Mouse (Mus musculus): ENCODE data around the gene Tgds.
"Not testable (repeated sequence)": the region's sequence is repeated elsewhere in the genome, so short reads cannot be mapped to it uniquely, and the experiment has no call there.

The Tgds gene

GRCm38 (mm10) chr14:118131931-118132641 is 469 bp downstream of the Tgds start:
- no peak for DNase-seq (ENCODE audit: low spot score in 2 of 2)

- DNase-seq (ENCODE audit: low spot score in 2 of 2), result no peak
Observed at GRCm38 (mm10) chr14:118131472-118131871, 1.1 kb downstream of the Tgds start.

GRCm38 (mm10) chr14:118126301-118126700 is 6.3 kb downstream of the Tgds start:
- no peak for DNase-seq (ENCODE audit: low spot score in 2 of 2)

GRCm38 (mm10) chr14:118124771-118125170 is 7.8 kb downstream of the Tgds start:
- no peak for DNase-seq (ENCODE audit: low spot score in 2 of 2)

GRCm38 (mm10) chr14:118124129-118124528 is 8.4 kb downstream of the Tgds start:
- no peak for DNase-seq (ENCODE audit: low spot score in 2 of 2)

- DNase-seq (ENCODE audit: low spot score in 2 of 2), result no peak
Observed at GRCm38 (mm10) chr14:118113116-118113515, 19.4 kb downstream of the Tgds start.

- DNase-seq (ENCODE audit: low spot score in 2 of 2), result not testable (repeated sequence)
Observed at GRCm38 (mm10) chr14:118107479-118107878, 25.1 kb downstream of the Tgds start.

- no peak for DNase-seq (ENCODE audit: low spot score in 2 of 2)
Observed at GRCm38 (mm10) chr14:118101227-118101990, 31.1 kb downstream of the Tgds start.

- DNase-seq (ENCODE audit: low spot score in 2 of 2), result no peak
Observed at GRCm38 (mm10) chr14:118098265-118098664, 34.3 kb downstream of the Tgds start.

- no peak for DNase-seq (ENCODE audit: low spot score in 2 of 2)
Observed at GRCm38 (mm10) chr14:118089806-118090392, 42.7 kb downstream of the Tgds start.

GRCm38 (mm10) chr14:118089215-118089805 is 43.2 kb downstream of the Tgds start:
- DNase-seq (ENCODE audit: low spot score in 2 of 2), result peak; percentile 70 to 79

GRCm38 (mm10) chr14:118088437-118089207 is 43.9 kb downstream of the Tgds start:
- DNase-seq (ENCODE audit: low spot score in 2 of 2), result no peak

- no peak for DNase-seq (ENCODE audit: low spot score in 2 of 2)
Observed at GRCm38 (mm10) chr14:118086271-118087035, 46.1 kb downstream of the Tgds start.

- DNase-seq (ENCODE audit: low spot score in 2 of 2), result no peak
Observed at GRCm38 (mm10) chr14:118083851-118084250, 48.7 kb downstream of the Tgds start.

GRCm38 (mm10) chr14:118080606-118081005 is 51.9 kb downstream of the Tgds start:
- DNase-seq (ENCODE audit: low spot score in 2 of 2), result no peak

GRCm38 (mm10) chr14:118070100-118070499 is 62.5 kb downstream of the Tgds start:
- no peak for DNase-seq (ENCODE audit: low spot score in 2 of 2)

GRCm38 (mm10) chr14:118069439-118070079 is 63.0 kb downstream of the Tgds start:
- DNase-seq (ENCODE audit: low spot score in 2 of 2), result no peak

Data from spleen, postnatal 14 days (tissue).